Mouse (Mus musculus): ENCODE data around the gene Ccdc88c.

The Ccdc88c gene

DNA sequence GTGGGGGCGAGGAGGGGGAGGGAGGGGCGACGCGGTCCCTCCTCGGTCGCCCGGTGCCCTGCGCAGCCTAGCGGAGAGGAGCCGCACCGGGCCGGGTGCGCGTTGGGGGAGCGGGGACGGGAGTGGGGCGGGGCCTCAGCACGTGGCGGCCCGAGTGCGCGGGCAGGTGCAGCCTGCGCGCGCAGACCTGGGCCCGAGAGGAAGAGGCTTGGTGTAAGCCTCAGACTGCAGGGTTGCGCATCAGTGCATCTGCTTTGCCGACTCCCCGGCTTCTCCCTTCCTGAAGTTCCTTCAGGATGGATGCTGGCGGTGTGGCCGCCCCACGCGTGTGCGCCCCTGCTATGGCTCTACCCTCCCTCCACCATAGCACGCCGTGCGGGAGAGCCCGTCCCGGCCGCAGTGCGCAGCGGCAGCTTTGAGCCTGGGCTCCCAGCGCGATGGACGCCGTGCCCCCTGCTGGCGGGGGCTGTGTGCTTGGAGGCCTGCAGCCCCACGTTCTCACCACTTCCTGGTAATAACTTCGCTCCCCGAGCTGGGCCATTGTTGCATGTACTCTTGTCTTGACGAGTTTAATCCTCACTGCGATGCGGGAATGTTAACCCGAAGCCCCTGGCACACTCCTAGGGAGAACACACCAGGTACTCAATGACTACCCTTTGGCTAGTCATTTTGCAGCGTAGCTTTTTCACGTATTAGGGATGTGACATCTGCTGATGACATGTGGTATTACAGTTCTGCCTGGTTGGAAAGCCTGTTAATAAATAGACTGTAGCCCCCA is at the start of gene Ccdc88c:
TSS of gene Ccdc88c (minus strand) at position 103 of the 778 bp plus-strand sequence.
- peak; percentile 77 for DNase-seq (ENCODE audit: extremely low read depth, insufficient read length, low spot score)

DNA sequence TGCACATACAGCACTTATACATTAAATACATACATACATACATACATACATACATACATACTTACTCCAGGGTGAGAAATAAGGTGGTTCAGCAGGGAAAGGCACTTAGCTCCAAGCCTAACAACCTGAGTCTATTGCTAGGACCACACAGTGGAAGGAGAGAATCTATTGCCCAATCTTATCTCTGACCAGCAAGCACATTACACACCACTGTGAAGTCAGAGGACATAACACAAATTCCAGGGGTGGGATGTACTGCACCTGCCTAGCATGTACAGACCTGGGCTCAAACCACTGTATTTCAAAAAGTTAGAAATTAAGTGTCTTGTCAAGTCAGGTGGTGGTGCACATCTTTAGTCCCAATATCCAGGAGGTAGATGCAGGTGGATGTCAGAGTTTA is 49.1 kb upstream of the Ccdc88c start:
- DNase-seq (ENCODE audit: extremely low read depth, insufficient read length, low spot score), result no peak

DNA sequence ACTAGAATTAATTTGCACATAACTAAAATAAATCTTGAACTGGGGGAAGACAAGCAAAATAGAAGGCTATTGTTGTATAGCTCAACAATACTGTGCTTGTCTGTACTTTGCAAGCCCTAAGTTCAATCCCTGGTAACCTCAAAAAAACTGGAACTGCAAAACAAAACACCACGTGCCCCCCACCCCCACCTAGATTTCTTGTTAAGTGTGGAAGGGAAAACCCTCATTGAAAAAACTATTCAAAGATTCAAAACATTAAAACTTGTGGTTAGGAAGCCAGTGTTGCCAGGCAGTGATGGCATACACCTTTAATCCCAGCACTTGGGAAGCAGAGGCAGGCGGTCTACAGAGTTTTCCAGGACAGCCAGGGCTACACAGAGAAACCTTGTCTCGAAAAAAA is 46.6 kb upstream of the Ccdc88c start:
- DNase-seq (ENCODE audit: extremely low read depth, insufficient read length, low spot score), result no peak

DNA sequence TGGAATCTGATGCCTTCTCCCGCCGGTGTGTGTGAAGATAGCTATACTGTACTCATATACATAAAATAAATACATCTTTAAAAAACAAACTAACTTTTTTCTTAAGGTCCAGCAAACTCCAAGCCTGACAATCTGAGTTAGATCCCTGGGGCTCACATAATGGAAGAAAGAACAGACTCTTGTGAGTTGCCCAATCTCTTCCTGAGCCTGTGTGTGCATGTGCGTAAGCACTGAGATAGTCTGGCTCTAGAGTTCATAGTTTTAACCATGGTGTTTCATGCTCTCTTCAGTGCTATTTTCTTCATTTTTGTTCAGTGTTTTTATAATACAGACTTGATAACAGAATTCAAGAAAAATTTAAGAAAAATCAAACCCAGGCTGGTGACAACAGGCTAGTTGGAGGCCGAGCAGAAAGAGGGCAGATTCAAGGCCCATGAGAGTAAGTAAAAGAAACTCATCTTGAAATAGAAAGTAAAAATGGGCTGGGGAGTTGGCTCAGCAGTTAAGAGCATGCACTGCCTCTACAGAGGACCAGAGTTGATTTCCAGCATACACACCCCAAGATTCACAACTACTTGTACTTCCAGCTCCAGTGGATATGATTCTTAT is 46.1 kb upstream of the Ccdc88c start:
- no peak for DNase-seq (ENCODE audit: extremely low read depth, insufficient read length, low spot score)

DNA sequence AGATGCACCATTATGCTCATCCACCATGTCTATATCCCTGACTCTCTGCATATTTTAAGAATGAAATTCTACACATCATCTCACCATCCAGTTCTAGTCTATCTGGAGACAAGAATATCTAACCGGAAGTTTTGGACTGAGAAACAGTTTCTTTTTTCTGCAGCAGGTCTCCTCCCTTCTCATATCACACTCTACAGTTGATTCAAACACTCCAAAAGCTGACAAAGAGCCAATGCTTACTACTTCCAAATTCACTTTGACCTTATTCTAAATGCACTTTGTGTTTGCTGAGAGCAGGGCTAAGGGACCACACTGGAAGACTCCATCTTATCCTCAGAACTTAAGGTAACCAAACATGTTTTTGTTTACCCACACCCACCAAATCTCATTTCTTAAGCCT is 41.0 kb upstream of the Ccdc88c start:
- no peak for DNase-seq (ENCODE audit: extremely low read depth, insufficient read length, low spot score)

DNA sequence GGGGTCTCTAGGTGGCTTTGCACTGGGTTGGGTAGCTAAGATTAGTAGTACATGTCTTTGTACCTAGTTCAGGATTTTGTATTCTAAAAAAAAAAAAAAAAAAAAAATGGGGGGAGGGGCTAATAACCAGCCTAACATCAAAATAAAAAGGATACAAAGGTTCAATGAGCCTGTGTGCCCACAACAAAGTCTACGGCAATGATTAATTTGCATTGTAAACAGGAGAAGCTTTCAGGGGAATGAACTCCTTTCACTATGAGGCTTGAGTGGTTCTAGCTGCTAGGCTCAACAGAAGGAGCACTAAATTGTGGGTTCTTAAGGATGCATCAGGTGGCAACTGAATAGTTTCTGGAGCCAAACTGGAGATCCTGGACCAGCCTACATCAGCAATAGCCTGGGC is 37.5 kb upstream of the Ccdc88c start:
- DNase-seq (ENCODE audit: extremely low read depth, insufficient read length, low spot score), result no peak

DNA sequence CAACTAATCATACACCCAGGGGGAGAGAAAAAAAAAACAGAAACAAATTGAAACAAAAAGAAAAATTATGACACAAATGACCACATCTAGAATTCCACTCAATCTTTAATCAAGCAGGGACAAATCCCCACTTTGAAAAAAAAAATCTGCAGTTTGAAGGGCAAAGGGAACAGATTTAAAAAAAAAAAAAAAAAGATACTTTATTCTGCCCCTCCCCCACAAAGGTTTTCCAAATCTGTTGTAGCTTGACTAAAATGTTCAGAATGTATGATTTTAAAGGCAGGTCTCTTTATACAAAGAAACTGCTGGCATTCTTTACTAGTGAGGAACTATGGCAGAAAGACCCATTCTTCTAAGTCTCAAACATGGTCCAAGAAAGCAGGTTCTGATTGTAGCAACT is 11.1 kb upstream of the Ccdc88c start:
- no peak for DNase-seq (ENCODE audit: extremely low read depth, insufficient read length, low spot score)

DNA sequence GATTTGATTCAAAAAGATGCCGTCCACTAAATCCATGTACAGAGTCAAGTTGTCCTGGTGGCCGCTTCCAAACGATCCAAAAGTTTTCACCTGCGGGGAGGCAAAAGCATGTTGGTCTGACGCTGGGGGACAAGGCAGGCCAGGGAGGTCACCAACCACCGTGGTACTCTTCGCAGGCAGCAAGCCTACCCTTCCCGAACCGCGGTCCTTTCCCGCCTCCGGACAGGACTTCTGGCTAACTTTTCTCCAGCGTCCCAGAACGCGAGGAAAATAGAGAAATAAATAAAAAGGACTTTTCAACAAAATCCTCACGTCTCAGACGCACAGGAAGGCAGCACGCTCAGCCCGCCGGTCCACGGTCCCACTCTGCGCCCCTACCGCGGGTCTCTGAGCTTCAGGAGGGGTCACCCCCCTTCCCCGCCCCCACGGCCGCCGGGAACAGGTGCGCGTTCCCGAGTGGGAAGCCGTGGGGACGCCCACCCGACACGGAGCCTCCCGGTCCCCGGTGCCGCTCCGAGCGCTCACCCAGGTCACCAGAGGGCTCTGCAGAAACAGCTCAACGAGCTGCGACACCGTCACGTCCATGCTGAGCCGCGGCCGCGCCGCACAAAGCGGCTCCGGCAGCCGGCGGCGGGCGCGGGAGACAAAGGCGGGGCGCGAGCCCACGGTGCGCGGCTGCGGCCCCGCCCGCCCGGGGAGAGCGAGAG is 456 bp downstream of the Ccdc88c start:
- peak; percentile 40 for DNase-seq (ENCODE audit: extremely low read depth, insufficient read length, low spot score)

DNA sequence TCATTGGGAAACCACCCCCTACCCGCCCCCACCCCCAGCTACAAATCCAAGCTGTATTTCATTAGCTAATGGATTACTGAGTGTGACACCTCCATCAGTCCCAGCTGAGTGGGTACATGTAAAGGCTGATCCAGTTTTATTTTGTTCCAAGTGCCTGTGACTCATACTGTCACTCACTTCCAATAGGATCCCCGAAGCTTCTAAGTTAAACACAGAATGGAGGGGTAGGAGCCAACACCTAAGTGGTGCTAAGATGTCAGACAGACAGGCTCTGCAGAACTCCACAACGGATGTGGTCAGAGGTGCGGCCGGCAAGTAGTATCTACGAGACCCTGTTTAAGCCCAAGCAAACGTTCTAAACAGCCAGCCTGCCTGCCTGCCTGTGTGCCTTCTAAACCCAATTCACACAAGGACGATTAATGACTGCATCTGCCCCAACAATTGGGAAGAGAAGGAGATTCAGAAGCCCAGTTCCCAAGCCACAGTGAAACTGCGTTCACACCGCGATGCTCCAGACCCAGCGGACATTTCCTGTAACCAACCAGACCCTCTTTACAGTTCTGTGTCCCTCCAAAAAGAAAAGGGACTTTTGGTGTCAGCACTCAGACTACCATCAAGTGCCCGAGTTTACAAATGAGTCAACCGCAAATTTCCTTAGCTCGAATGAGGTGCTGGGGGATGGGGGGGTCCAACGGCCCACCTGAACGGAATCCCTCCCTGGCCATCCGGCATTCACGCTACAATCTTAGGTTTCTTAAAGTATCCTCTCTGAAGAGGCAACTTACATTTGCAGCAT is 1.2 kb downstream of the Ccdc88c start:
- DNase-seq (ENCODE audit: extremely low read depth, insufficient read length, low spot score), result peak; percentile 24

DNA sequence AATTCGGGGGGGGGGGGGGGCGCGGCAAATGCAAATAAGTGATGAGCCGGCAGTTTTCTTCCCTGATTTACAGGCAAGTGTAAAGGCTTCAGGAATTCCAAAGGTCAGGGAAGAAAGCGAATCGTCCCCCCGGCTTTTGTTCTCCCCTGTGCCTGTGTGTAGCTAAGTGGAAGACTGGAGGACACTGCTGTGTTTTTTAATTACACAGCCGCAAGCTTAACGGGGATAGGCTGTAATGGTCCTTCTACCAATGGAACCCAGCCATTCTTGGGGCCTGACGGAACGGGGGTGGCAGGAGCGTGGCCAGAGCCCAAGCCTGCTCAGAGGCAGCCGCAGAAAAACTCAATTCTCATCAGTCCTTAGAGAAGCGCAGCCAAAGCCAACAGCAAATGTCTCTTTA is 1.9 kb downstream of the Ccdc88c start:
- no peak for DNase-seq (ENCODE audit: extremely low read depth, insufficient read length, low spot score)

DNA sequence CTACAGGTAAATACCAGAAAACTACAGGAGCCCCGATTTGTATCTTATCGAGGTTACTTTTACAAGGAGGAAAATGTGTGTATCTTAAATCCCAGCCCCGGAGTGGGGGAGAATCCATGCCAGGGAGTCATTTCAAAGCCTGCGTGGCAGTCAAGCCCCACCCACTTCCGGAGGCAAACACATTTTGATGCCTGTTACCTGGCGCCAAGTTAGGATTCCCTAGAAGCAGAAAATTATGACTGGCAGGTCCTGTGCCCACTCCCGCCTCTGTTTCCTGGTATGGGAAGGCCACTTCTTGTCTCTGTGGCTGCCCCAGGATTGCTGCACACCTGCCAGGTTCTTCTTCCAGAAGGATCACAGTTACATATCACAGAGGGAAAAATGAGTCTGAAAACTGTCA is 2.3 kb downstream of the Ccdc88c start:
- no peak for DNase-seq (ENCODE audit: extremely low read depth, insufficient read length, low spot score)

DNA sequence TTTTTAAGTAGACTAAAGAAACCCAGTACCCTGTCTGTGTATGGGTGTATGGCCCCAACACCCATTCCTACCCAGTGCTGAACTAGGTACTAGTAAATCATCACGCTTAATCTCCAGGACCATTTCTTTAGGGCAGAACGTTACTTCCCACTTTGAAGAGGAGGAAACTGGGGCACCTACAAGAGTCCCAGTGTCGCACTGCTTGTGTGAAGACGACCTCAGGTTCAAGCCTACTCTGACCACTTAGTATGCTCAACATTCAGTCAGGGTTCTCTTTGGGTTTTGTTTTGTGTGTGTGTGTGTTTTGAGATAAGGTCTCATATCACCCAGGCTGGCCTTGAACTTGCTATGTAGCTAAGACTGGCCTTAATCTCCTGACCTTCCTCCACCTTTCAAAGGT is 2.8 kb downstream of the Ccdc88c start:
- no peak for DNase-seq (ENCODE audit: extremely low read depth, insufficient read length, low spot score)

DNA sequence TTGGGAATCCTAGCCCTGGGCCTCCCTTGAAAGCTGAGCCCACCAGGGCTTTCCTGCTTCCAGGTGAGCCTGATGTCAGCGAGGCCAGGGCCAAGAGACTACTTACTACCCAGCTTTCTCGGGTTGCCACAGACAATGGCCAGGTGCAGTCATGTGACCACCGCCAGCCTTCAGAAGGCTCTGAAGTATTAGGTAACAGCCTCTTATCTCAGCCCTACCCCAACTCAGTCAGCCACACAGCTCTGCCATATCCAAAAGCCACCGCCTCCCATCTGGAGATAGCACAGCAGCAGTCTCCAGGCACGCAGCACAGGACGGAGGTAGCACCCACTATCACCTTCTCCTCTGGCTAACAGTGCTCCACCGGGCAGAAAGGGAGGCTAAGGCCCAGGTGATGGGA is 3.5 kb downstream of the Ccdc88c start:
- DNase-seq (ENCODE audit: extremely low read depth, insufficient read length, low spot score), result no peak

DNA sequence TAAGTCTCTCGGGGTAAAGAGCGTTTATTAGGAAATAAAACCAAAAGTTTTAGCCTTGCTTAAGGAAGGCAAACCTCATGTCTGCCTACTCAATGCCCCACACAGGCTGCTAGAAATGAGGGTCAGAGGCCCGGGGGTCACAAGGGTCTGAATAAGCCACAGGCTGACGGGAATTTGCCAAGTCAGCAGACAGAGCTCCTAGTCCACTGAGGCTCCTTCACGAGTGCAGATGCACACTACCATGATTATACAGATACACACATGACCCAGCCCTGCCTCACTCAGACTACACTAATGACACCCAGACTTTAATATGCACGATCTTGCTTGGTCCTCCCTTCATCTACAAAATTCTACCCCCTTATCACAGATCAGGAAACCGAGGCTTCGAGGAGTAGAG is 4.0 kb downstream of the Ccdc88c start:
- no peak for DNase-seq (ENCODE audit: extremely low read depth, insufficient read length, low spot score)

DNA sequence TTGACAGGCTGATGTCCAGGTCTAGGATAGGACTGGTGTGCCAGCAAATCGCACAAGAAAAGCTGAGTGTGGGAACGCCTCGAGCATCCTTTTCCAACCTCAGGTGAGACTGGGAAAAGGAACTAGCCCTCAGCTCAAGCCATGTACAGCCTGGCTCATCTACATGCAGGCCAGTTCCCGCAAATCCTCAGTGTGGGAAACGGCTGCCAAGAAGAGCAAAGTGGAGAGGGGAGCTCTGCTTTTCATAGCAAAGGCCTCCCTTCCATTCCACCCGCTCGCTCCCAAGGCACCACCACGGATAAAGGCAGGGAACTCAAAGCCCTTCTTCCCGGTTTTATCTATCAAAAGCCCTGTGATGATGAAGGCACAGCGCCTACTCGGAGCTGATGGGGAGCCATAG is 5.7 kb downstream of the Ccdc88c start:
- DNase-seq (ENCODE audit: extremely low read depth, insufficient read length, low spot score), result no peak

DNA sequence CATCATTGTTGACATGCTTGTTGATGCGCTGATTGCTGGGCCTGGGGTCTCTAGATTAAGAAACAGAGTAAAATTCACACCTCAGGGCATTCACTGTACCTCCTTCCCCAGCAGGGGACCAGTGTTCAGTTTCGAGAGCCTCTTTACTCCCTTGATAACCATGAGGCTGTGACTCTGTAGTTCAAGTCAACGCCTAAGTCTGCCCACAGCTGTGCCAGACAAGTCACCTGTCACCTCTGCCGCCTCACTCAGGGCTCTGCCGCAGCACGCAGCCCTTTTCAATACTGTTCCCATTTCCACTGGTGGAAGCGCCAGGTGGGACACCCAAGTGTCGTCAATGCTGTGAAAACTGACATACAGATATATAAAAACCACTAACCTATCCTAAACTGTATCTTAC is 6.5 kb downstream of the Ccdc88c start:
- no peak for DNase-seq (ENCODE audit: extremely low read depth, insufficient read length, low spot score)

DNA sequence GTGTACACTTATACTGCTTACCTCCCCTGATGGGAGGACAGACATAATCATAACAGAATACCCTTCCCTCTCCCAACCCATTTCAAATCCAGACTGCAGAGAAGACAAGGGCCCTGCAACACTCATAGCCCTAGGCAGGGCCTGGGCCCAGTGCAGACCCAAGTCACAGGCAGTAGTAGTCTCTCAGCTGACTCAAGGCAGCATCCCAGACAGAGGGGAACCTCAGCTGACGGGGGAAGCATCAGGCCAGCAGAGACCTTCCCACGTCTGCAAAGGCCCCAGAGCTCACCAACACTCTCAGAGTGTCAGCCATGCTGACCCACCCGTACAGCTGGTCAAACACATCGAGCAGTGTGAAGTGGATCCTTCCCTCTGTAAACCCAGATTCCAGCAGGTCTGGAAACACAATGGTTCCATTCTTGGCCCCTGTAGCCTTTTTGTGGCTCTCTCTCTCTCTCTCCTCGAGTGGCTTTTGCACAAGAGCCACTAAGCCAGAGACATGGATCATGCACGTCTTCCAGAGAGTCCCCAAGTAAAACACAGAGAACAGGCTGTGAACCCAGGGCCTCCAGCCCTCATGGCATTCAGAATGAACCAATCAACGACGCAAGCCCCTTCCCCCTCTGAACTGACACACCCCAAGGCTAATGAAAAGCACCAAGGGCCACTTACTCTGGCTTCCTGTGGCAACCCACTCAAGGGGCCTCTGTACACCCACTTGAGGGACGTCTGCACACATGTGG is 7.2 kb downstream of the Ccdc88c start:
- DNase-seq (ENCODE audit: extremely low read depth, insufficient read length, low spot score), result no peak

DNA sequence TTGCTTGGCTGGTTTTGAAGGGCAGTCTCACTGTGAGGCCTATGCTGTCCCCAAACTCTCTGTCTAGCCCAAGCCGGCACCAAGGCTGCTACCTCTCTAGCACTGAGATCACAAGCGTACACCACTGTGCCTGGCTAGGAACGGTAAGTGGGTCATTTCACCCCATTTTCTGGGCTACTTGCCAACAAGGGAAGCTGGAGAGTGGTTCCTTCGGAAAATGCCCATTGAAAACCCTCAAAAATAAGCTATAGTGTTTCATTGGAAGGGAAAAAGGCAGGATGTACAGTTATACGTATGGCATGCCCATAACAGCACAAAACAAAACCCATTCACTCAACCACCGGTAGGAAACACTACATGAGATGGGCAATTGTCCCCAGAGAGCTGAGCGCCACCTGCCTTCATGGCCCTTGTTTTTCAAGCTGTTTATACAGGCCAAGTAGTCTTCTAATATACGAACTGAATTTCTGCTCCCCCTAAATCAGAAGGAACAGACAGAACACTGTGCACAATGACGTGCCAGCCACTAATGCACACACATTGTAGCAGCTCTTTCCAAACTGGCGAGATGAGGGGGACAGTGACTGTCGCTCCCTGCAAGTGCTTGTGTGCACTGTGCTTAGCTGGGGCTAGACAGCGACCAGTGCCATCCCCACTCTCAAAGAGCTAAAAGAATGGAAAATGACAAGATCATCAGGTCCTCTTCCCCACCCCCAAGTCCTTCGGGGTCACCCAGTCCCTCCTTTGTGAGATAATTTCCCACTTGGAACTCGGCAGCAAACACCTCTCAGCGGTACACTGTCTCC is 8.4 kb downstream of the Ccdc88c start:
- no peak for DNase-seq (ENCODE audit: extremely low read depth, insufficient read length, low spot score)

DNA sequence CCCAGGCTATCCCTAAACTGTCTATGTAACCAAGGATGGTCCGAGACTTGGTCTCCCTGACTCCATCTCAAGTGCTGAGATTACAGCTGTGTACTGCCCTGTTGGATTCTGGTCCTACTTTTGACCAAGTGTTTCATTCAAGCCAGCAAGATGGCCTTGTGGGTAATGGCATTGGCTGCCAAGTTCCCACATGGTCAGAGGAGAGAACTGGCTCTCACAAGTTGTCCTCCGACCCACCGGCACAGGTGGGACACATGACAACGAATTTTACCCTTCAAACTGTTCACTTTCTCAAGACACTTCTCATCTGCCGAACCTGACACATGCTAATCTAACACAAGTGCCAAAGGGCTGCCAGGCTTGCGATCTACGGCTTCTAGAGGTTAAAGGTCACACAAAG is 9.4 kb downstream of the Ccdc88c start:
- no peak for DNase-seq (ENCODE audit: extremely low read depth, insufficient read length, low spot score)

DNA sequence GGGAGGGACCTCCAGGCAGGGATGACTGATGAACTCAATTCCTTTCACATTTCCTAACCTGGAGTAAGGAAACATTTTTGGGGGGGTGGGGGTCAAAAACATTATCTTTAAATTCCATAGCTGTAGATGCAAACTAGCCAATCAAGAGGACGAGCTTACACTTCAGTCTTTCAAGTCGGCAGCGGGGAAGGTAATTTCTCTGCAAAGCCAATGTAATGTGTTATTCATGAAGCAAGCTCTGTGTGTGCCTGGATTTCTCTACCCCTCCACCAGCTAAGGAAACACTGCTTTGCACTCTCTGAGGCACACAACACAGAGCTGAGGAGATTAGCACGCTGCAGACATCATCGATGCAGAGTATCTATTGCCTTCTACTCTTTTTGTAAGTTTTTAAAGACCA is 9.8 kb downstream of the Ccdc88c start:
- DNase-seq (ENCODE audit: extremely low read depth, insufficient read length, low spot score), result no peak
